Mouse (Mus musculus) lung, adult 2 months (tissue): ENCODE measurements around the gene Car15. TPM values are rescaled to one million over a fixed set of nuclear protein-coding genes. Genes with fewer than 3 reads are reported as not detected.
A peak's percentile ranks its signal among the peaks of the same experiment; 100 is the strongest.

Experiments used
- DNase-seq: peaks from one replicate; pipeline ENCODE4 v3.0.0; 2022
- H3K4me1 ChIP-seq: fragments of 200-500 bp; 2 replicates; pipeline ENCODE4 v1.6.1; 2011; ENCODE audit warnings: low read length; ENCODE audit not compliant: control insufficient read depth, insufficient read depth
- H3K4me3 ChIP-seq: fragments of 200-500 bp; replicated peaks from 2 replicates; pipeline ENCODE3; 2011; ENCODE audit warnings: low read depth, mild to moderate bottlenecking, control low read depth, low read length; ENCODE audit errors: extremely low read depth
- CTCF ChIP-seq: fragments of 200-500 bp; IDR thresholded peaks from 2 replicates; pipeline ENCODE4 v1.5.1; 2011; ENCODE audit warnings: mild to moderate bottlenecking, low read length, control low read depth; ENCODE audit not compliant: insufficient read depth
- POLR2A ChIP-seq: fragments of 200-500 bp; IDR thresholded peaks from 2 replicates; pipeline ENCODE4 v1.6.1; 2011; ENCODE audit warnings: low read depth, mild to moderate bottlenecking, control low read depth, low read length, borderline replicate concordance; ENCODE audit errors: extremely low read depth
- WGBS: fragments of 180-500 bp; shearing (Covaris S2); methylation state at CpG from one replicate; pipeline ENCODE4 v1.1.7; 2018; 5-methylcytosine and 5-hydroxymethylcytosine counted together
- polyA plus RNA-seq: library from polyadenylated mRNA; depleted of rRNA; stranded (reverse); fragments of >200 nt; gene quantifications from 2 replicates; pipeline ENCODE4 v1.2.3, GENCODE M21; 2012; rRNA removed

Car15 gene
- polyA plus RNA-seq, 1 experiment, result 7.5 TPM

DNA sequence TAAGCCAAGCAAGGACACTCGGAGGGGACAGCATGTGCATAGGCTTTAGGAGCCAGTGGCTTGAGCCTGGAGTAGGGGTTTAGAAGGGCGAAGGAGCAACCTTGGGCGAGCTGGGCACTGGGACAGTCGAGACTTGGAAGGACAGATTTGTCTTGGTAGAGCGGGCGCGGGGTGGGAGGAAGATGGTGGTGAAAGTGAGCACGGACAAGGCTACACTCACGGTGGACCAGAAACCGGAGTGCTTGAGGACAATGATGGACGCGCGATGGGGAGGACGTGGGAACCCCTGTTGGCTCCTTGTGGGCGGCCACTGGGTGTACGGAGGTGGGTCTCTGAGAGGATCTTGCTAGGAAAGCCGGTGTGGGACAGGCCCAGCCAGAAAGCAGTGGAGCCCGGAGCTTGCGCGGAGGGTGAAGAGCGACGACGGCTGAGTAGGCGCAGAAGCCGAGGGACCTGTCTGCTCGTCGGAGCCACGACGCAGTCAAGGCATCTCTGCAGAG, 40.3 kb downstream of the Car15 start:
- H3K4me1 ChIP-seq, result peaks cover 20% of the 10 kb centered on the region
- WGBS, result 10% methylated on average over 29 of the region's 29 CpGs
- TF ChIP-seq CTCF, result no peak
- no peak for TF ChIP-seq POLR2A
- H3K4me3 ChIP-seq, result peak overlapping the region; percentile 71
- peak; percentile 54 for DNase-seq

DNA sequence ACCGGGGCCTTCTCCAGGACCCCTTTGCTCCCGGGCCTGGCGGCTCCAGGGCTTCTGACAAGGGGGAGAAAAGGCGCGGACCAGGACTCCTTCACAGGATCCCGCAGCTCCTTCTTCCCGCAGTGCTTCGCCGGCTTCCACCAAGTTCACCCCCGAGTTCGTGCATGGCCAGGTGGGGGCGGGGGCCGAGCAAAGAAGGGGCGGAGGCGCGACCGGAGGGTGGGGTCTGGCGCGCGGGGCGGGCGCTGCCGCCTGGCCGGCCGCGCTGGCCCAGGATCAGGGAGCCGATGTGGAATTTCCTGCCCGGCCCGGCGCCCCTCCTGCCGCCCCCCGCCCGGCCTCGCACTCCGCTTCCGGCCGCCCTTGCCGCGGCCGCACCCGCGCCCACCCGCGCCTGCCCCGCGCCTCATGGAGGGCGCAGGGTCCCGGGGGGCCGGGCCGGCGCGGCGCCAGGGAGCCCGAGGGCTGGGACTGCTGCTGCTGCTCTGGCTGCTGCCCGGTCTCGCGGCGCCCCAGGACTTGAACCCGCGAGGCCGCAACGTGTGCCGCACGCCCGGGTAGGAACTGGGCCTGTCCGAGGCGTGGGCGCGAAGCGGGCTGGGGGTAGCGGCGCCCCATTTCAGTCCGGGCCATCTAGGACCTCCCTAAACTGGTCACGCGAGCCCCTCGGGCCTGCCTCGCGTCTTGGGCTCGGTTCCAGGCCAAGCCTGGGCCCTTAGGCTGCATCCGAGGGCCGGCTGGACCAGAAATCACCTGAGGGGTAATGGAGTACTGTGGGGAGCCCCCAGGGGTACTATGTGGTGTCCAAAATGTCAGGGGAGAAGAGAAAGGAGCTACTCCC, 41.0 kb downstream of the Car15 start, which contains the start of gene Scarf2:
Gene Scarf2, plus strand, starts transcription at position 312 of the 841 bp plus-strand sequence.
- Histone ChIP-seq H3K4me3 (peak within 1 kb of the TSS; percentile 71), H3K4me1 (peaks cover 15% of the 10 kb centered on the region)
- WGBS, result 2% methylated on average over 77 of the region's 81 CpGs
- no peak for TF ChIP-seq POLR2A
- no peak for TF ChIP-seq CTCF
- DNase-seq, result peak; percentile 66

DNA sequence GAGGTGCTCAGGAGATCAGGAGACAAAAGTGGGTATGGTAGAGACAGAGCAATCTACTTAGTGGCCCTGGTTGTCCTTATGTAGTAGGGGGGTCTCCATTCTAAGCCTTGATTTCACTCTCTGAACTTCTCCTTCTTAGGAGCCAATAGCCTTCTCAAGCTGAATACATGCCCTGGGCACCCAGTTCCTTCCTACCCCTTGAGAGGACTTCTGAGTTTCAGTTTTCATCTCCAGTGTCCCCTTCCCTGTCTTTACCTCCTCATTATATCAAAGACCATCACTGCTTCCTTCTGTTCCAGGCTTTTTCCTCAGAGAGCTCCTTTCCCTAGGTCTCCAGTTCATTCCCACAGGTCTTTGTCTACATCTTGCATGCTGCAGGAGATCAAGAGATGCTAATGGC, 41.6 kb downstream of the Car15 start:
- TF ChIP-seq CTCF, result no peak
- TF ChIP-seq POLR2A, result no peak
- Histone ChIP-seq H3K4me1 (peaks cover 14% of the 10 kb centered on the region), H3K4me3 (peak overlapping the region; percentile 37)
- DNase-seq, result no peak

DNA sequence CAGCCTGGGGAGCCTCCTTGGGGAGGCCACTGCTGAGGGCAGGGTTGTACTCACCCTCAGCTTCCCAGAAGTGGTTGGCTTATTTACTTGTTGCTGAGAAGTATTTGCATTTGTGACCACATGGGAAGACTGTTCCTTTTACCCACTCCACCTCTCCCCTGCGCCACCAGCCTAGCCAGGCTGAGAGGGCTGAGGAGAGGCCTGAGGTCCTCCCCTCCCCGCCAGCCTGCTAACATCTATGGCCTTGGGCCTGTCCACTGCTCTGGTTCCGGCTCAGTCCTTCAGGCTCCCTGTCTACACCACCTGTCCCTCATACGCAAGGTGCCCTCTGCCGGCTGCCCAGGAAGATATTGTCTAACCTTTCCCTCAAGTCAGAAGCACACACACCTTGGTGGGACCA, 42.5 kb downstream of the Car15 start:
- 71% methylated on average over 5 of the region's 5 CpGs for WGBS
- Histone ChIP-seq H3K4me1 (peaks cover 14% of the 10 kb centered on the region), H3K4me3 (no peak overlapping the region)
- peak; percentile 54 for DNase-seq
- TF ChIP-seq CTCF, result no peak
- TF ChIP-seq POLR2A, result no peak

DNA sequence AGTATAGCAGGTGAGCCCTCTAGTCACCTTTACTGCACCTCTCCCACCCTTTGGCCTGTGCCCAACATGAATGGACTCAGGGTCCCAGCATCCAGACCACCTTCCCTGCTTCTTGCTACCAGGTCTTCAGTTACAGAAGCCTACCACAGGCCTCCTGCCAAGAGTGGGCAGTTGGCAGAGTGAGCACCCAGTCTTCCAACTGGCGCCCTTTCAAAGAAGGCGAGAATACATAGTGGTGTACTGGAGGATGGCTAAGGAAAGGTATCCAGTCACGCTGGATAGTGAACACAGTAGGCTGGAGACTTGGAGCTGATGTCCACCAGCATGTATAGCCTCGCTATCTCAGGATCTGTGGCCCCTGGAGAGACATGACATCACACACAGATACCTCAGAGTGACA, 44.1 kb downstream of the Car15 start:
- H3K4me3 ChIP-seq, result no peak overlapping the region
- WGBS, result 85% methylated on average over 4 of the region's 4 CpGs
- TF ChIP-seq CTCF, result no peak
- TF ChIP-seq POLR2A, result no peak
- DNase-seq, result no peak
- peaks cover 14% of the 10 kb centered on the region for H3K4me1 ChIP-seq

DNA sequence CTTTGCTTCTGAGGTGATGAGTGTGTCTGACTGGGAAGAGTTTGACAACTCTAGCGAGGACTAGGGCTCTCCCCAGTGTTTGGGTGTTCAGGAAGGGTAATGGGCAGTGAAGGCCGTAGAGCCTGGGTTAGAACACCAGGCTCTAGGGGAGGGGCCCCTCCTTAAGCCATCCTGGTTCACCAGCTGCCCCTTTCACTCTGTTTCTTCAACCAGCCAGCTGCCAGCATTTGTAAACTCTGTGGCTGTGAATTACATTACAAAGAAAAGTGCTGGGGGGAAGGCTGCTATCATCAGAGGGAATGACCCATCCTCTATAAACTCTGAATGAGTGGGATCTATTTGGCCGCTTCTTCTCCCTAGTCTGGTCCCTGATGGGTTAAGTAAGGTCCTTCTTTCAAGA, 45.4 kb downstream of the Car15 start:
- H3K4me1 ChIP-seq, result peaks cover 14% of the 10 kb centered on the region
- WGBS, result 86% methylated on average over 3 of the region's 3 CpGs
- no peak for TF ChIP-seq CTCF
- no peak for TF ChIP-seq POLR2A
- H3K4me3 ChIP-seq, result no peak overlapping the region
- no peak for DNase-seq

DNA sequence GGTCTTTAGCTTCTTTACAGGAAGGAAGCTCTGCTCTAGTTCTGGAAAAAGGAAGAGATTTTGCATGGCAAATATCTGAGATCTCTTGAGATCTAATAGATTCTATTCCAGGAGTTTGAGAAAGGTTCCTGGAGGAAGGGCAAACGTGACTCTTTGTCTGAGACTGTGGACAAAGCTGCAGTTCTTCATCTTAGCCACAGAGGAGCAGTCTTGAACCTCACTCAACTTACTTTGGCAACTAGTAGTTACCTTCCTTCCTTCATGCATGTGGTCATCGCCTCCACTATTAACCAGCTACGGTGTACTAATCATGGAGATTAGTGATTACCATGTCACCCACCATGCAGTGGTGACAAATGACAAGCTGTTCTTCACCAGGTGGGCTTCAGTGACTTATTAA, 52.8 kb downstream of the Car15 start:
- Histone ChIP-seq H3K4me1 (no peaks in the 10 kb centered on the region), H3K4me3 (no peak overlapping the region)
- TF ChIP-seq POLR2A (no peak), CTCF (peak; percentile 24; the same call in 1 of the 2 replicates)
- WGBS, result 44% methylated on average over 3 of the region's 3 CpGs
- no peak for DNase-seq

Other genes starting within 250 kb of the Car15 start
- 50.4 and 62.5 TPM in 2 replicates for gene Smpd4, start 219.0 kb downstream of the Car15 start, polyA plus RNA-seq
- gene Ccdc74a, start 191.9 kb downstream of the Car15 start, polyA plus RNA-seq, result 4.9 and 7.0 TPM in 2 replicates
- 96.9 and 109 TPM in 2 replicates for gene Med15, start 105.5 kb downstream of the Car15 start, polyA plus RNA-seq
- 39.4 and 42.0 TPM in 2 replicates for gene Klhl22, start 78.7 kb downstream of the Car15 start, polyA plus RNA-seq
- gene Scarf2, start 41.1 kb downstream of the Car15 start, polyA plus RNA-seq, result 215 and 266 TPM in 2 replicates
- 0.08 and 0.10 TPM in 2 replicates for gene B830017H08Rik, start 5.2 kb downstream of the Car15 start, polyA plus RNA-seq
- 1.5 and 1.7 TPM in 2 replicates for gene Gm20518, start 53.3 kb upstream of the Car15 start, polyA plus RNA-seq
- 0.07 and 0.09 TPM in 2 replicates for gene Tssk1, start 55.9 kb upstream of the Car15 start, polyA plus RNA-seq
- gene Dgcr2, start 60.2 kb upstream of the Car15 start, polyA plus RNA-seq, result 138 and 144 TPM in 2 replicates
- not detected in 2 replicates for gene Tssk2, start 60.3 kb upstream of the Car15 start, polyA plus RNA-seq
- 17.5 and 22.8 TPM in 2 replicates for gene Ess2, start 73.0 kb upstream of the Car15 start, polyA plus RNA-seq
- gene Gsc2, start 76.7 kb upstream of the Car15 start, polyA plus RNA-seq, result not detected in 2 replicates
- 166 and 199 TPM in 2 replicates for gene Slc25a1, start 89.9 kb upstream of the Car15 start, polyA plus RNA-seq
- gene Vpreb2, start 142.1 kb upstream of the Car15 start, polyA plus RNA-seq, result not detected in 2 replicates
- gene Dgcr6, start 214.5 kb upstream of the Car15 start, polyA plus RNA-seq, result 54.6 and 59.2 TPM in 2 replicates